Mouse (Mus musculus): Measurements from ENCODE around the gene Fam129a.
A peak's percentile ranks its signal among the peaks of the same experiment; 100 is the strongest.

The Fam129a gene

DNA sequence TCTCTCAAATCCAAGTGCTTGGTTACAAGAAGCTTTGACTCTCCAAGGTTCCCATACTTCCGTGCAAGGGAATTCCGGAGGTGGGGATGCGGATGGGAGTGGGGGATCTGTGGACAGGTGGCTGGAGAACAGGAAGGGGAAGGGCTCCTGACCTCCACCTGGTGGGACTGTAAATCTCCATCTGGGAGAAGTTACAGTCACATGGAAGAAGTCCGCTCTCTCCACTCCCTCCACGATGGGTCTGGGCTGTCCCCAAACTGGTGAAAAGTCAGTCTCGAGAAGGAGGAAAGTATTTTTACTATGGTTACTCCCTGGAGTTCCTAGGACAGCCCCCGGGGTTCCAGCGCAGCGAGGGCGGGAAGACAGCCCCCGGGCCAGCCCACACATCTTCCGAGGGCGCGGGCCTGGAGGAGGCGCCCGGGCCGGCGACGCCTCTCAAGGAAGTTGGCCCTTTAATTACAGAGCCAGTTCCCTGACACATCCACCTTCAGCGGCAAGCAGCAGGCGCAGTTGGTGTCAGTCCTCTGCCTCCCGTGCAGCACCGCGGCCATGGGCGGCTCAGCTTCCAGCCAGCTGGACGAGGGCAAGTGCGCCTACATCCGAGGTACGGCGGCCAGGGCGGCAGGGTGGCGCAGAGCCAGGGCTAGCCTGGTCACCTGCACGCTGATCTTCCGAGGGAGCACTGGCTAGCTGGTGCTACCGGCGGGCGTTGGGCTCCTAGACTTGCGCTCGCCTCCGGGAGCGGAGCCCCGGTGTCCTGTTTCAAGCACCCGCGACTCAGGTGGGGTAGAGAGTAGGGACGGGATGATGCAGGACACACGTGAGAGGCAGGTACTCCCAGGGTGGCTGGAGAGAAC is at the start of gene Fam129a:
TSS of gene Fam129a (plus strand) at position 206 of the 857 bp plus-strand sequence.
- DNase-seq (ENCODE audit: low spot score), result peak; percentile 49

DNA sequence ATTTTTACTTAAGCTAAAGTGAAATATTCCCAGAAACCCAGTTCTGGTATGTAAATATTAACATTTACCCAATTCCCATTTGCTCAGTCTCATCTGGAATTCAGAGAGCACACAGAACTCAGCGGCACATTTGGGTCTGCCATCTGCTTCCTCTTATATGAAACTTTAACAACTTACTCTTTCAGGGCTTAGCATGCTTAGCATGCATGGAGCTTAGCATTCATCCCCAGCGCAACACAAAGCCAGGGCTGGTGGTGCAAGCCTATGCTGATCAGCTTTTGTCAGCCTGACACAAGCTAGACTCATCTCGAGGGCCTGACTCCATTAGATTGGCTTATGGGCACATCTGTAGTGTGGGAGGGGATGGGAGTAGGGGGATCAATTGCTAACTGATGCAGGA is 44.3 kb upstream of the Fam129a start:
- no peak for DNase-seq (ENCODE audit: low spot score)

DNA sequence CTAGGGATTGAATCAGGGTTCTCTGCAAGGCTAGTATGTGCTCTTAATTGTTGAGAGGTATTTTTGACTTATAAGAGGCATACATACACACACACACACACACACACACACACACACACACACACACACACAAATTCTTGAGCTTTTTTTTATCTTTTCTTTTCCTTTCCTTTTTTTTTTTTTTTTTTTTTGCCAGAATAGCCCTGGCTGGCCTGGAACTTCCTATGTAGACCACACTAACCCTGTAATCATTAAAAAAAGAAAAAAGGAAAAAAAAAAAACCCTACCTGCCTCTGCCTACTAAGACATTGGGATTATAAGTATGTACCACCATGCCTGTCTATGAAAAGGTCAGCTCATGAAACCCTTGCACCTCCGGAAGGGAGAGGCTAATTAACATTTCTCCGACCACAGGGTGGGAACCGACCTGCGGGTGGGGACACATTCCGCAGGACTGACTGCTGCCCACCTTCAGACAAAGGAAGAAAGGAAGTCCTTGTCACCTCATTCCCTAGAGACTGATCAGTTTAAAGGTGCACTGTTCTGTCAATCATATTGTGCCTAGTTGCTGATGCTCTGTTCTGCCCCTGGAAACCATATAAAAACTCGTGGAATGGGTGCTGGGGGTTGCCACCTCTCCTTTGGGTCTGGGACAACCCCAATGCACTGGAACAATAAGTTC is 27.0 kb upstream of the Fam129a start:
- DNase-seq (ENCODE audit: low spot score), result no peak

DNA sequence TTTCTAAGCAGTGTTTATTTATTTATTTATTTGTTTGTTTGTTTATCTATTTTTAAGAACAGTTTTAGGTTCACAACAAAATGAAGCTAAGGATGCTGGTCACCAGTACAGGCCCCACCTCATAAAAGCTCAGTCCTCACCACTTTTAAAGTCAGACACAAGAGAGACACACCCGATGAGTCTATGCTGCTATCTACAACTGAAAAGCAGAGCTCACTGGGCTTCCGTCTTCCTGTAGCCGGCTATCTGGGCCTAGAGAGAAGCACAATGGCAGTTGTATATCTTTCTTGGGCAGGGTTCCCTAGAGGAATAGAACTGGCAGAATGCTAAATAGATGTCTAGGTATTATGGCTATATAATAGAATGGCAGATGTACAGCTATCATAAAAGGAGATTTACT is 26.4 kb upstream of the Fam129a start:
- DNase-seq (ENCODE audit: low spot score), result no peak

DNA sequence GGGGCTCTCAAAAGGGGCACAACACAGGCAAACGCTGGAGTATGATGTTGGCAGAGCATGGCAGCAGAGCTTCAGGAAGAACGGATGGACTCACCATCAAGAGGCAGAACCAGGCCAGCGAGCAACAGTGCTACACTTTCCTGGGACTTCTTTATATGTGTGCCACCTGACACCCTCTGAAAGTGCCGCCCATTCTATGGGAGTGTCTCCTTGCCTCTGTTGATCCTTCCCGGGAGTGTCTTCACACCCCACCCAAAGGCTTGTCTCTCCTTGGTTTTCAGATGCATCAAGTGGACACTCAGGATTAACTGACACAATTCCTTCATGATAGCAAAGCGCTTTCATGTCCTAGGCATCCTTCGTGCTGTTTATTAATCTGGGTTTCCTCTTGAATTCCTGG is 25.4 kb upstream of the Fam129a start:
- no peak for DNase-seq (ENCODE audit: low spot score)

DNA sequence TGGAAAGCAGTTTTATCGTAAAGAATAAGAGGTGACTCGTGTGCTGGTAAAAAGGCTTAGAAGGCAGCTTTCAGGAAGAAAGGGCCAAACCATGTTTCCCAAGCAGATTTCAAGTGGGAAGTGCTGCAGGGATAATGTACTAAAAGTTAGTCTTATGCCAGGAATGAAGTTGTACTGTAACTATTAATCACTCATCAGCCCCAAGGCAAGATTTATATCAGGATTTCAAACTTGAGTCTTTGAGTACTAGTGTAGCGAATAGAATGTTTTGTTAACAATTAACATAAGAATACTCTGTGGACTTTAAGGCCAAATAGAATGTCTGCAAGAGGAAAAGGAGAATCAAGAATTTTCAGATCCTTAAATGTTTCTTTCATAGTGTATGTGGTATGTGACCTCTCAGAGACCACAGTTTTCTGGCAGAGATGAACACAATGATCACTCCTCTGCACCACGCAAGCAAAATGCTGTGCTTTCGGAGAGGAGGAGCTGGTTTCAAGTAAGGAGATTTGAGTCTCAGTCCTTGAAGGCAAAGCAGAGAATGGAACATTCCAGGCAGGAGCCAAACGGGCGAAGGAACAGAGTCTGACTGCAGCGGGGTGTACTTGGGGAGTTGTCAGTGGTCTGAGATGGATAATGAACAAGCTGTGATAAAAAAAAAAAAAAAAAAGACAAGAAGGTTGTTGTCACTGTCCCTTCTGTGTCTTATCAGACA is 21.9 kb upstream of the Fam129a start:
- no peak for DNase-seq (ENCODE audit: low spot score)

DNA sequence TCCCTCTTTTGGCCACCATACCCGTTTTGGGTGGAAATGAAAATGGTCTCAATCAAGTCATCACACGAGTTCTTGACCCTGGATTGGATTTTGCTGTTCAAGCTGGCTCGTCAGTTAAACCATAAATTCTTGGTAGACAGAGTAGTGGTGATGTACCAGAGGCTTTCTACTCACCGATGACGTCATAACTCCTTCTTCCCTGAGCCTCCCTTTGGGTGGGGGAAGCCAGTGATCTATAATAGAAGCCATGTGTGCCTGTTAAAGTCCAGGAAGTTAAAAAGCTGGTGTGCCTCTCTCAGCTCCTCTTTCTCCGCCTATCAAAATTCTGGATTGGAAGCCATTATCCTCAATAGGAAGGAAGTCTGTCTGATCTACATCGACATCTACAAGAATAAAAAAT is 21.2 kb upstream of the Fam129a start:
- DNase-seq (ENCODE audit: low spot score), result no peak

DNA sequence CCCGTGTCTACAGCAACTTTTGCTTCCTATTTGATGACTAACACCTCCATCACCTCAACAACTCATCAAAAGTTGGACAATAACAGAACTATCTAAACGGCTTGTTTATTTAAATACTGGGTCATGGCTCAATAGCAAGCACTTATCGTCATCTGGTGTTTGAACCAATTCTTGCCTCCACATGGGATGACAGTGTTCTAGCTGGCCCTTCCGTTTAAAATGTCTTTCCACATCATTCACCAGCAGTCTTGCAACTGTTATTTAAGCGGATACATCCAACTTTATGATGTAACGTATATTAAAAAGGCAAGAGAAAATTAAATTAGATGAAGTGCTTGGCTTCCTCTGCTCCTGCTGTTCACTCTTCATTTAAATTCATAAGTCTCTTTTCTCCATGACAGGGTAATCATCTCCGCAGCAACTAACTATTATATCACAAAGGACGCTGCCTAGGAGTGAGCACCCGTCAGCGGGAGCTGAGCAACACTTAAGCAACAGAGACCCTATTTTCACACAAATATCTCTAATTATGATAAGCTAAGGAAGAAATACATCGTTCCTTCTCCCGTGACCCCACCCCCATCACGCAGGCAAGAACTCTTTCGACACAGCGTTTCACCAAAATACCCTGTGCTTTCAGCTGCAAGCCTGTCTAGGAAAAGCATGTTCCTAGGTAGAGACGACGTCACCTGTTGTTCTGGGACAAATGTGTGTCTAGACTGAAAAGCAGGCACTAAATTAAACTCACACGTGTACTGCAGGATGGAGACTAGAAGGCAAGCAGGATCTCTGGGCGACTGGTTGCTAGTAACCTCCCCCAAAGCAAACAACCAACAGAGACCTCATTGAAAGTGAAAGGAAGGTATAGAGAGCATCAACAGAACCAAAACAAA is 20.2 kb upstream of the Fam129a start:
- no peak for DNase-seq (ENCODE audit: low spot score)

DNA sequence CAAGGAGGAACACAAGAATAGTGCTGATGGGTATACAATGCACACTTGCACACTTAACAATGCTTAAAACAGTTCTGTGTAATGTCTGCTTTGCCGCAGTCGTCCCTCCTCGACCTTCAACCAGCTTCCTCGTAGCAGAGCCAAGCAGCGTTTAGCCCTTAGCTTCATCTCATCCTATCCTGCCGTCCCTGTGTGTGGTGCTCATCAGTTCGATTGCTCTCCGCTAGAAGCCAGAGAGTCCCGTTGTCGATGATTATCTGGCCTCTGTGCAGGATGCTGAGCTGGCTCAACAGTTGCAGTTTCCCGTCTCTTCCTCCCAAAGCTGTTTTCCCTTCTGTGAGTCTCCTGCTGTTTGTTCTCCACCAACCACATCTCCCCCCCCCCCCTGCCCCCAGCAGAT is 10.4 kb upstream of the Fam129a start:
- DNase-seq (ENCODE audit: low spot score), result no peak

DNA sequence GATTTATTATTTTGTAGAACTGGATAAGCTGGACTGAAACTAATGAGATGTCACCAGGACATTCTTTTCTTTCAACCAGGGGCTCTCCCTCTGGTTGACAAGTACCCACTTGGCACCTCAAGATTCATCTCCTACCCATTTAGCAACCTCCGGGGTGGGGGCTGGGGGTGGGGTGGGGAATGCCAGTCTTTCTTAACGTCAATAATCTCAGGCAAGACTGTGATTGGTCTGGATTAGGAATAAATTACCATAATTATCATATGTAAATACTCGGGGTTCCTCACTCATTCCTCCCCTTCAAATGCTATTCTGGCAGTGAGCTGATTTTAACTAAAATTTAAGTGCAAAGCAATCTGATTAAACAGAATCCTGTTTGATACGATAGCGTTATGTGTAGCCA is 7.6 kb upstream of the Fam129a start:
- DNase-seq (ENCODE audit: low spot score), result no peak

DNA sequence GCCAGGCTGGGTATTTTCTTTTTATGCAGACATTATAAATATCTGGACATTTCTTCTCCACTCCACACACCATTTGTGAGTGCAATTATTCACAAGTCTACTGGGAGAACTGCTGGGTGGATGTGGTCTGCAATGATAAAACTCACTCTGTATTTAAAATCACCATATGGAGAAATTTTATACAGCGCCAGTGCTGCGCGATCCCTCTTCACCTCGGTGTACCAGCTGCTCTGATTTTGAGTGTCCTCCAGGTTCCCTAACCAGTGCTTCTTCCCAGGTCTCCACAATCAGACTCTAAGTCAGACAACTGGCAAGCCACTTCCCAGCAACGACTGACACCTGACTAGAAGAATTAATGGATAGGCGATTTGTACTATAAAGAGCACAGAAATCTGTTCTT is 7.1 kb upstream of the Fam129a start:
- no peak for DNase-seq (ENCODE audit: low spot score)

DNA sequence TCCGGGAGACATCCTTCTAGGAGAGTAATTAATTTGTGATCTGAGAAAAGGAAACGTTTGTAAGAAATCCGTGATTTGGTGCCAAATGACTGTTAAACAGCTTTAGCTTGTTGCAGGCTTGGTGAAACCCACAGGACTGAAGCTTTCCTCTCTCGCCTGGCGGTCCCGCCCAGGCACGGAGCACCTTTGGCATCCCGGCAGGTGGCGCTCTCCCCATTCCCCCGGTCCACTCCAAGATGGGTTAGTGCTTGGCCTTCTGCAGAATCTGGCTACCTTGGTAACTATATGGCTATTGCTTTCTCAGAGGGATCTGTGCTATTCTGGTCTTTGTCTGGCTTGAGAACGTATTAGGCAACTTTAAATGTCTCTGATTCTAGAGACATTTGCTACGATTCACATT is 6.6 kb upstream of the Fam129a start:
- peak; percentile 76 for DNase-seq (ENCODE audit: low spot score)

DNA sequence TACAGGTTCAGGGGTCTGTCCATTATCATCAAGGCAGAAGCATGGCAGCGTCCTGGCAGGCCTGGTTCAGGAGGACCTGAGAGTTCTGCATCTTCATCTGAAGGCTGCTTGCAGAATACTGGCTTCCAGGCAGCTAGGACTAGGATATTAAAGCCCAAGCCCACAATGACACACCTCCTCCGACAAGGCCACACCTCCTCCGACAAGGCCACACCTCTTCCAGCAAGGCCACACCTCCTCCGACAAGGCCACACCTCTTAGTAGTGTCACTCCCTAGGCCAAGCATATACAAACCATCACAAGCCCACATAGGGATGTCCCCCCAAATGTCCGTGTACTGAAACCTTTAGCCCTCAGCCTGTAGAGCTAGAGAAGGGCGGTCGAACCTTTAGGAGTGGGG is 2.3 kb upstream of the Fam129a start:
- no peak for DNase-seq (ENCODE audit: low spot score)

DNA sequence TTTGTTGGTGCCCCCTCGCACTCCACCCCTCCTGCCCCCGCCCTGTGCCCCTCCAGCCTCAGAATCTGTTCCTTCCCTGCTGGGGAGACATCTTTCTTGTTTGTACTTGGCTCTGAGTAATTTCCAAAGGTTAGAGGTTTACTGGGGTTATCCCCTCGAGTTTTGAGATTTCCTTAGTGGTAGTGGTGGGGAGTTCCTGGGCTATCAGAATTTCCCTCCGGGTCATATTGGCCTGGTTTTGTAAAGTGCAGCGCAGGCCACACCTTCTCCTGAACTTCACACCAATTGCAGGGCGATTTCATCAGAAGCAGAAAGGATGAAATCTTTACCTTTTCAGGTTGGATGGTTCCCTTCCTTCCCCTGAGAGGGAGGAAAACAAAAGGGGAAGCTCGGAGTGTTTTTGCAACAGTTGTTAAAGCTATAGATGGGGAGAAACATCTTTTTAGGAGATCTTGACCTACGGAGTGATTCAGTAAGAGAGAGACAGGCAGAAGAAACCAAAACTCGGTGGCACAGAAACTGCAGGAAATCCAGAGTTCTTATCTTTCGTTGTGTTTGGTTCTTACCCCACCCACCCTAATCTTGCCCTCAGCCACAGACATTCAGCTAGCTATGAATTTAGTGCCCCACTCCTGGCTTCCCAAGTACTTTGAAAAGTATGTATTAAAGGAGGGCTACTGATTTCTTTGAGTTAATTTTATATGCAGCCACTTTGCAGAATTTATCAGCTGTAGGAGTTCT is 1.0 kb downstream of the Fam129a start:
- no peak for DNase-seq (ENCODE audit: low spot score)

DNA sequence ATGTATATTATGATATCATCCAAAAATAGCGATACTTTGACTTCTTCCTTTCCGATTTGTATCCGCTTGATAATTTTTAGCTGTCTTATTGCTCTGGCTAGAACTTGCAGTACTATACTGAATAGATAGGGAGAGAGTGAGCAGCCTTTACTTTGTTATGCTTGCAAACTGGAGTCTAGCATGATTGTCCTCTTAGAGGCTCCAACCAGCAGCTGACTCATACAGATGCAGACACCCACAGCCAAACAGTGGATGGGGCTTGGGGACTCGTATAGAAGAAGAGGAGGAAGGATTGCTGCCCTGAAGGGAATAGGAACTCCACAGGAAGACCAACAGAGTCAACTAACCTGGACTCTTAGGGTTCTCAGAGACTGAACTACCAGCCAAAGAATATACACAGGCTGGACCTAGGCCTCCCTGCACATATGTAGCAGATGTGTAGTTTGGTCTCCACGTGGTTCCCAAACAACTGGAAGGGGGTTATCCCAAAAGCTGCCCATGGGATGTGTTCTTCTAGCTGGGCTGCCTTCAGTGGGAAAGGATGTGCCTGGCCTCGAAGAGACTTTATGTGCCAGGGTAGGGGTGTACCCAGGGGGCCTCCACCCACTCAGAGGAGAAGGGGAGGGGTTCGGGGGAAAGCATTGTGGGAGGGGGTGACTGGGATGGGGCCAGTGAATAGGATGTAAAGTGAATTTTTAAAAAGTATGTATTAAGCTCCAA is 1.8 kb downstream of the Fam129a start:
- no peak for DNase-seq (ENCODE audit: low spot score)

DNA sequence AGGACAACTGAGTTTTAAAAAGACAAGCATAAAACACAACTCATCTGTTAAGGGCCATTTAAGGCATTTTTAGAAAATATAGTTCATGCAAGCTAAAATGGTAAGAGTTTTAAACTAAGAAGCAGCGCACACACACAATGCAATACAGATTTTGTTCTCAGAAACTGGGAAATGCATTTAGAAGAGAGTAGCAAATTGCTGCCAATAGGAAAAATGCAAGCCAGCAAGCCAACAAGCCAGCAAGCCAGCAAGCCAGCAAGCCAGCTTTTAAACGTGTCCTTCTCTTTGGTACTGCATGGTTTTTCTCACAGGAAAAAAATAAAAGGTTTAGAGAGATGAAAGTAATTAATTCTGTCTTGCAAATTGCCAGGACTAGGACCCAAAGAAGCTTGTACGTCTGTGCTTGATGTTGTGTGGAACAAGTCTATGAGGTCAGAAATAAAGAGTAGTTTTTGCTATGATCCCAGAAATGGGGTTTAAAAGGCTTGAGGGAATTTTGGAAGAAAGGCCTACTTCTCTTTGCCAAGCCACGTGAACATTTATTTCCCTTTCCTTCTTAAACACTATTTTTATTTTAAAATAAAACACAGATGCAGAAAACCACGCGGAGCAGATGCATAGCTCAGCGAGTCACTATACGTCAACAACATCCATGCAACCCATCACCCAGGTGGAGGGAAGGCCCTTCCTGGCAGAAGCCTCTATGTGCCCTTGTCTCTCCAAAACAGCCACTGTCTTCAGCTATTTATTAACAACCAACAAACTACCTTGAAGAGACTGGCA is 9.4 kb downstream of the Fam129a start:
- DNase-seq (ENCODE audit: low spot score), result no peak

DNA sequence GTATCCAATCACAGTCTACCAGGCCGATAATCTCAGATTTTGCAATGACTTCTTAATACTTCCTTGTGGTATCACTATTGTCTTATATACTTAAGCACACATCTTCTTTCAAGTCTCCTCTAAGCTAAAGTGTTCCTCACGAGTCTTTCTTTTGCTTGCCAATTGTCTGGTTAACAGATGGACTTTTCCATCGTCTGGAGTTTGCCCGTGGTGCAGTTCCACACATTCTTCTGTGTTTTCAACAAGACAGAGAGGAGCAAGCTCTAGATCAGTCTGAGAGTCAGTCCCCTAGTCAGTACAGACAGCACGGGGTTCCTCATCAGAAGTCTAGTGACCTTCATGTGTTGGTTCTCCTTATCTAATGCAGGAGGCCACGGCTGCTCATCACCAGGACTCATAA is 10.5 kb downstream of the Fam129a start:
- no peak for DNase-seq (ENCODE audit: low spot score)

DNA sequence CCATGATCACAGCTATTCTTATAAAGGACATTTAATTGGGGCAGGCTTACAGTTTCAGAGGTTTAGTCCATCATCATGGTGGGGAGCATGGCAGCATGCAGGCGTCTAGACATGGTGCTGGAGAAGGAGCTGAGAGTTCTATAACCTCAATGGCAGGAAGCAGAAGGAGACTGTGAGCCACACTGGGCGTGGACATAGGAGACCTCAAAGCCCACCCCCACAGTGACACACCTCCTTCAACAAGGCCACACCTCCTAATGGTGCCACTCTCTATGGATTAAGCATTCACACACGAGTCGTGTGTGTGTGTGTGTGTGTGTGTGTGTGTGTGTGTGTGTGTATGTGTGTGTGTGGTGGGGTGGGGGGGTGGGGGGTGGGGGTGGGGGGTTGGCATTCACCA is 11.0 kb downstream of the Fam129a start:
- no peak for DNase-seq (ENCODE audit: low spot score)

DNA sequence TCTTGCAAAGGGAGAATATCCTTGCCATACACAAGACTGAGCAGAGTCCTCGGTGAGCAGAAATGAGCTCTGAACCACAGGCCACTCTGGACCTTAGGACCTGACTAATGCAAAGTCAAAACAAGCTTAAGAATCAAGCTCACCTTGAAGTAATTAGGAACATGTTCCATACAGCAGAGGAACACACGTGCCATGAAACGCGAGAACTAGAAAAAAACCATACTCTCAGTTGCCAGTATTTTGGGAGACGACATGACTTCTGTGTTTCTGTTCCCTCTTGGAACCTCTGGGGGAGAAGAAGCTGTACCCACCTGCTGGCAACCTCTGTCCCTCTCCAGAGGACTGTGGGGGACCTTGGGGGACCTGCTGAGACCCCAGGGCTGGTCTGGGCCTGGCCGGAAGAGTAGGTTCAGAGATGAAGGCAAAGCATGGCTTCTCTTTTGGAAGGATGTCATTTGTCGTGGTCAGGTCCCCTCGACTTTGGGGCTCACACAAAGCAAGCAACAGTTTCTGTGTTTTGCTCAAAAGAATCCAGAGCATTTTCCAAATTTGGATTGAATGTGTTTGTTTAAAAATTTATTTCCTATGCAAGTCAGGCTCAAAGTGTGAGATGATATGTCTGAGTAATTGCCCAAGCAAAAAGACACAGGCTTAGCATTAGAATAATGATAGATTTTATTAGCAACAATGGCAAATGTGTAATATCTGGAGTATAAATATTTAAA is 12.6 kb downstream of the Fam129a start:
- DNase-seq (ENCODE audit: low spot score), result no peak
